Mouse (Mus musculus): ENCODE results near the gene Slc6a20a.
"Not testable (repeated sequence)": the region's sequence is repeated elsewhere in the genome, so short reads cannot be mapped to it uniquely, and the experiment has no call there.

Slc6a20a gene

DNA sequence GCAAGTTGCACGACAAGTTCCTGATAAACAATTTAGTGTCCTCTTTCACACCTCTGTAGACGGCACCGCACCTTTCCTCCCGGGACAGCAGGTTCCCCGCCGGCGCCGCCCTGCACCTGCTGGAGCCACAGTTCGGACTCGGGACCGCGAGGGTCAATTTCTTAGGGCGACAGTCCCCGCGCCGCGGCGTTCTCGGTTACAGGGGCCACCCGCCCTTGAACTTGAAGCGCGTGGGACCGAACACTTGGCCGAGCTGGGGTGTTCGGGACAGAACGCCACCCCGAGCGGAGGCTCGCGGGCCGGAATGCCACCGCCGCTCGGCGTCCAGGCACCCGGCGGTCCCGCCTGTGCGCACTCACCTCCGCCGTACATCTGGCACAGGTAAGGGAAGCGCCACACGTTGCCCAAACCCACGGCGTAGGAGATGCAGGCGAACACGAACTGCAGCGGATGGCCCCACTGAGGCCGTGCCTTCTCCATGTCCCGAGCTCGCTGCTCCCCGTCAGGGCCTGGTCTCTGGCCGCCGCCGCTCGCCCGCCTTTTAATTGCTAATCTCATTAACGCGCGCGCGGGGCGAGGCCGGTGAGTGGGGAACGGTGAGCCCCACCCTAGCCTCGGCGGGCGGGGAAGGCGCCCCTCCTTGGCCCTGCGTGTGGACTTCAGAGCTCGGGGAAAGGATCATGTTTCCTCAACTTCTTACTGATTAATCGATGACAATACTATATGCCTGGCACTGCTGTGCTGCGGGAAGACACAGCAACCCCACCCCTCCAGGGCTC, at the start of gene Slc6a20a, which contains the start of gene Ccr9:
Gene Slc6a20a (minus strand): TSS at position 559 of the 779 bp plus-strand sequence.
Gene Ccr9 (plus strand): TSS at position 113 of the 779 bp plus-strand sequence.
- DNase-seq (ENCODE audit: low read depth, low spot score), result peak; percentile 38

DNA sequence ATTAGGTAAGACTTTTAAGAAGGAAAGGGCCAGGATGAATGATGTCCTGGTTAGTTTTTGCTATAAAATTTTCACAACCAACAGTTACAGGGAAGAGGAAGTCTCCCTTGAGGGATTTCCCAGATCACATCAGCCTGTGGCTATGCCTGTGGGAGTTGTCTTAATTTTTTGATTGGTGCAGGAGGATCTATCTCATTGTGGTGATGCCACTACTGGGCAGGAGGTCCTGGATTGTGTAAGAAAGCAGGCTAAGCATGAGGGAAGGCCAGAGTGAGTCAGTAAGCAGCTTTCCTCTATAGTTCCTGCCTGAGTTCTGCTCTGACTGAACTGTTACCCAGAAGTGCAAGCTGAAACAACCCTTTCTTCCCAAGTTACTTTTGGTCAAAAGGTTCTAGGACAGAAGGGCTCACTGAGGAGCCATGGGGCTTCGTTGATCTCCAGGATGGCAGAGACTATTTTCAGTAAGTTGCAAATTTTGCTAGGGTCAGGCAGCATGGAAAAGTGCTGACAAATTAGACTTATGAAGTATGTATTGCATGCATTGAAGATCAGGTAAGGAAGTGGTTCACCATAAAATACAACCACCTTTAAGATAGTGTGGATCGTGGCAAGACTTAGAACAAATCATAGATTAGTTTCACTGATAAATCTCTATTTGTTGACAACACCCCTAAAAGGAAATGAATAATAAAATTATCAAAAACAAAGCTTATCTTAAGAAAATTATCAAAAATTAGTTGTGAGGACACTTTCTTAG, 44.2 kb upstream of the Slc6a20a start:
- peak; percentile 27 for DNase-seq (ENCODE audit: low read depth, low spot score)

DNA sequence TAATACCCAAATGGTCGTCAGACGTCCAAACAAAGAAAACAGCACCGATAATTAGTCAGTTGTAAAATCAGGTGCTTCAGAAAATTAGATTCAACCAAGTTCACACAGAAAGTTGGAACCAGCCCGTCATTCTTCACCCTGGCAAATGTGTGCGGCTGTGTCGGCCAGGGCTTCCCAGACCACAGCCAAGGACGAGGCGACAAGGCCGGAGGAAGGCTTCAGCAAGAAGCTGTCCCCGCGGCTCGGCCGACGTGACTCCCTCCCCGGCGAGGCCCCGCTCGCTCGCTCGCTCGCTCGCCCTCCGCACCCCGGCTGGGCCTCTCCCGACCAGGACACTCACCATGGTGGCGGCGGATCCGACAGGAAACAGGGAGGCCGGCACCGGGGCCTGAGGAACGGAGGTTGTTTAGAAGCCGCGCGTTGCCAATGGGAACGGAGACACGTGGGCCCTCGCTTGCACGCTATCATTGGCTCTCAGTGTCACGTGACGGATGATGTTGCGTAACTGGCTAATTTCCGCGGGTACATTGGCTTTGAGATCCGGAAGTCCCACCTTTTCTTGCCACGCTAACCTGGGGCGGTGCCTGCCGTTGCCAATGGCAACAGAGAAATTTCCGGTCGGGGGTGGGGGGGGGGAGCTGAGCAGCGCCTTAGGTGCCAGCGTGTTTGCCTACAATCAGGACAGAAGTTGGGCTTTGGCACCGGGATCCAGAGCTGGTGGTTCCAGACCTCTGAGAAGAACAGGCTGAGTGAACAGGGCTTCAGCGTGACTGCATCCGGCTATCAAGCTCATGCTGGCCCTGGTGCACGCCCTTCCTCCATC, 38.7 kb upstream of the Slc6a20a start, which contains the start of gene Lztfl1:
Gene Lztfl1 (minus strand): TSS at position 512 of the 823 bp plus-strand sequence.
- DNase-seq (ENCODE audit: low read depth, low spot score), result peak; percentile 99

DNA sequence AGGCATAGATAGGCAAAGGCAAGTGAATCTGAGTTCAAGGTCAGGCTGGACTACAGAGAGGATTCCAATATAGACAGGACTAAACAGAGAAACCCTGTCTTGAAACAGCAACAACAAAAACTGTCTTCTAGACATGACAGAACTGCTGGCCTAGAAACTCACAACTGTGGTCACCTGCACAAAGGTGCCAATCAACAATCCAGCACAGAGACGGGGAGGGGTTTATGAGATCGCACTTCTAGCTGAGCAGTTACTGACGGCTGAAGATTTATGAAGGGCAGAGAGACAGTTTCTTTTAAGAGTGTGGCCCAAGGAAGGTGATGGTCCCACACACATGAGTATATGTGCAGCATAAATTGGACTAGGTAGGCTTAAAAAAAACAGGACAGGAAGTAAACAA, 37.6 kb upstream of the Slc6a20a start:
- DNase-seq (ENCODE audit: low read depth, low spot score), result peak; percentile 38

DNA sequence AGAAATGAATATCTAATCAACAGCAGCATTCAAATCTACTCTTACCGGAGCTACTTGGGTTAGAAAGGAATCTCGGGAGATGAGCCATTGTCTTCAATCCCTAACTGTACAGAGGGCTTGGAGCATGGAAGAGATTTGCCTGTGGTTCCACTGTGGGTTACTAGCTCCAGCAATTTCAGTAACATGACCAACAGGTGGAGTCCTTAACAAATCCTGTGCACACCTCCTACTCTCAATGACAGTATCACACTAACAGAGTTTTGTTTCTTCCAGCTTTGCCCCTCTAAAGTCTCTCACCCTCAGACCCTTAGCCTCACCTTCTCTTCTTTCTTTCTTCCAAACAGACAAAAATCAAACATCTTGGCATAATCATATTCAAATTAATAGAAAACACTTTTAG, 34.4 kb upstream of the Slc6a20a start:
- peak; percentile 53 for DNase-seq (ENCODE audit: low read depth, low spot score)

DNA sequence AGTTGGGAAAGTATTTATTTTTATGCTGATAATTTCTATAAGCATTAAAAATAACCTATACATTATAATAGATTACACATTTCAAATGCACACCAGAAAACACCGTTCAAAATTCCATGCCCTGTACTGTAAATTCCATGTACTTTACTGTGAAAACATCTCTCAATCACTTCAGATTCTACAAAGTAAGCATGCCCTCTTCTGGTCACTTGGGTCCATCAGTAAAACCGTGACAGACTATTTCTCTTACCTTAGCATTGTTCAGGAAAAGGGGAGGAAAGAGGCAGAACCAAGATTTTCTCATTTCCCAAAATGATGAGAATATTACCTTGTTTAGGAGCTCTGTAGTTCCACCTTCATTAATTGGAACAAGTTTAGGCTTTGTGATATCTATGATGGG, 30.5 kb upstream of the Slc6a20a start:
- DNase-seq (ENCODE audit: low read depth, low spot score), result no peak

DNA sequence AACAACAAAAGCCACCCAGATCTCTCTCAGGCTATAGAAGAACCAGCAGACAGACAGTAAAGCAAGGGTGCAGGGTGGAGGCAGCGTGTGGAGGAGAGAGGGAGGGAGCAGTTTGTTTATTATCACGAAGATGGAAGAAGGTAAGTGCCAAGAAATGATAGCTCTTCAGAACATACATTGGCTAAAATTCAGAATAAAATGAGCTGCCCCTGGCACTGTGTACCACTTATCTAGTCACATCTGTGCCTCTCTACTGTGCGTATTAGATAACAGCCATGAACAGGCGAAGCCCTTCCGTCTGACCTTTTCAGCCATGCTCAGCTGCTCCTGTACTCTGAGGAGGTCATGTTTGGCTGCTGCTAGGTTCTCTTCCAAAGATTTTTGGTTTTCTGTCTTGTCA, 23.1 kb upstream of the Slc6a20a start:
- DNase-seq (ENCODE audit: low read depth, low spot score), result no peak

DNA sequence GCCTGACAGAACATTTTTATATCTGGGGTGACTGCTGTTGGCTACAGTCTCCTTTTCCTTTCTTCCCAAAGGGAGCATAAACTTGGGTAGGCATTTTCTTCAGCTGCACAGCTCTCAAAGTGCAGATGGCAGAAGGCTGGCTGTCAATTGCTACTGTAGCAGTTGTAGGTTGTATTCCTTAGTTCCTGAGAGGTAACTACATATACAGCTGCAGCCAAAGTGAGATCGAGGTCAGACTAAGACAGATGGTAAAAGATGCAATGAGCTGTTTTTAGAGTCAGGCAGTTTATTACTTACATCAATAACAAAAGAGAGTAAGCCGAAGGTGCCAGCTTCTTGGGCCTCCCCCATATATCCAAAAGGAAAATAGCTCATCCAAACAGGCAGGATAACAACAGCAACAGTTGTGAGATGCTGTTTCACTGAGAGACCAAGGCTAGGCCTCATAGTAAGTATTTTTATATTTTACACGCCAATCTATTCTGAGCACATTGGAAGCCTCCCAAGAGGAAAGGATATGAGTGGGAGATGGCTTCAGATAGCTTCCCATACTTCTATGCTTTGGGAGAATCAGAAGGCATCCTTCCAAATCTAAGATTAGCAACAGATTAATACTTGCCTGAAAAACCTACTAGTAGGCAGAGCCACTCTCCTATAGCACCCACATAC, 17.1 kb upstream of the Slc6a20a start:
- no peak for DNase-seq (ENCODE audit: low read depth, low spot score)

DNA sequence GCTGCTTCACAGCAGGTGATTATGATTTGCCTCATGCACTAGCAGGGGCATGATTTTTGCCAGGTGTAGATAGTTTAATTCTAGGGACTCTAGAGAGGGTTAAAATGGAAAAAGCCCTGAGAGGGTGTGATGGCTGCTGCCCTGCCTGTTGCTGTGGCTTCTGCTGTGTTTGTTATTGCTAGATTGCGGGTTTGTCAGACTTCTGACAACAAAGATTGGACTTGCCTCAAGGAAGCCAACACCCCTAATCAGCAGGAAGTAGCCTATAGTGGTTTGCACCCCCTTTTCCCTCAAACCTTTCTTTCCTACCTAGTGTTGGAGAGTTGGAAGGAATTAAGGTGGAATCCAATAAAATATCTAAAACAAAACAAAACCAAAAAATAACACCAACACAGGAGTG, 9.5 kb upstream of the Slc6a20a start:
- no peak for DNase-seq (ENCODE audit: low read depth, low spot score)

DNA sequence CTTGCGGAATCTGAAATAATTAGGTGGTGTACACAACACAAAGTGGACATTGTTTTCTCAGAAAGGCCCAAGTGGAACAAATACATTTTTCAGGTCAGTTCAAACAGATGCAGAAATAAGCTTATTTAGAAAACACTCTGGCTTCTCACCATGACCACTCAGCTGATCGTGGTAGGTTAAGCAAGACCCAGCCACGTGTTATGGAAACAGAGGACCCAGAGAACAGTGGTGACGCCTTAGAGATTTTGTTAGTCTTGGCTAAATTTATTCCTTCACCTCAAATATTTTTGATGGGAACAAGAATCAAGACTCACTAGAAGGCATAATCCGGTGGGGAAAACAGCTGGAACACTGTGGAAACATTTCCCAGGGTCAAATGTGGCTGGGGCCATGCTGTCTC, 7.5 kb upstream of the Slc6a20a start:
- DNase-seq (ENCODE audit: low read depth, low spot score), result no peak

DNA sequence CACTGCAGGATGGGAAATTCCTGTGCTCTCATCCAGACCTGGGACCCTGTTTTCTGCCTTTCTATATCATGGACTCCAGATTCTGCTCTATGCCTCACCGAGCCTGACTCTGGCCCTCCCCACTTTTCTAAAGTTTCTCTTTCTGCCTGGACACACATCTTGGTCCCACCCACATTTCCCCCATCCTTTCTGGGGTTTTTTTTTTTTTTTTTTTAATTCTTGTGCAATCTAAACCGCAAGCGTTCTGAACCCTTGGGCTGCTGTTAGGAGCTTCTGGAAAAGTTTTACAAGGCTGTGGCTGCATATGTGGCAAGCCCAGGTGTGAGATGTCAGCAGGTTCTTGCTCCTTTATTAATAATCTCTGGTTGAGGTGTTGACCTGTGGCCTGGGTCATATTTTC, 5.0 kb upstream of the Slc6a20a start:
- no peak for DNase-seq (ENCODE audit: low read depth, low spot score)

DNA sequence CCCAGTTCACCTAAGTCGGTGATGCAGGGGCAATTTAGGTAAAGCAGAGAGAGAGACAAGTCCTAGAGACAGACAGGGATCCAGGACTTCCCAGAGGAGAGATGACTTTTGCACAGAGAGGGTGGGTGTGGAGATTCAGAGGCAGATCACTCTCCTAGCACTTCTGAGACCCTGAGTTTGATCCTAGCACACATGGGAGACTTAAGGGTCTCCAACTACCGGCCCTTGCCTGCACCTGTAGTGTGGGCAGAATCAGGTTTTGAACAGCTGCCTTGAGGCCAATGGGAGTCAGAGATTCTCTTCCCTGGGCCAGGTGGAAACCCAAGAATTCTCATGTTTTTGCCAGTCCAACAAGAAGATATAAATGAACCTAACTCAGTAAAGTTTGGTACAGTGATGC, 513 bp upstream of the Slc6a20a start:
- no peak for DNase-seq (ENCODE audit: low read depth, low spot score)

DNA sequence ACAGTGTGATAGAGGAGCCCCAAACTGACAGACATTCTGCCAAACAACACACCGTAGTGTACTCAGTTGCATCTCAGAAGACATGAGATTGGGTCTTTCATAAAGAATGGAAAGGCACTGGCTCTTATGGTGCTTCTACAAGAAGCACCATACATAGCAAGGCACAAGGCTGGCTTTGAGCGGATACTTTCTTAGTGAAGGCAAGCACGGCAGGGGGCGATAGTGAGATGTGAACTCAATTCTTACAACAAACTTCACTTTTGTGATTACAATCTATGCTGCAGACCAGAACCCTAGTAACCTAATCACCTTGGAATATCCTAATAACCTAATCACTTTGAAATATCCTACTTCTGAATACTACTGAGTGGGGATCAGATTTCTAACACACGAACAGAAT, 13.0 kb downstream of the Slc6a20a start:
- DNase-seq (ENCODE audit: low read depth, low spot score), result peak; percentile 83

DNA sequence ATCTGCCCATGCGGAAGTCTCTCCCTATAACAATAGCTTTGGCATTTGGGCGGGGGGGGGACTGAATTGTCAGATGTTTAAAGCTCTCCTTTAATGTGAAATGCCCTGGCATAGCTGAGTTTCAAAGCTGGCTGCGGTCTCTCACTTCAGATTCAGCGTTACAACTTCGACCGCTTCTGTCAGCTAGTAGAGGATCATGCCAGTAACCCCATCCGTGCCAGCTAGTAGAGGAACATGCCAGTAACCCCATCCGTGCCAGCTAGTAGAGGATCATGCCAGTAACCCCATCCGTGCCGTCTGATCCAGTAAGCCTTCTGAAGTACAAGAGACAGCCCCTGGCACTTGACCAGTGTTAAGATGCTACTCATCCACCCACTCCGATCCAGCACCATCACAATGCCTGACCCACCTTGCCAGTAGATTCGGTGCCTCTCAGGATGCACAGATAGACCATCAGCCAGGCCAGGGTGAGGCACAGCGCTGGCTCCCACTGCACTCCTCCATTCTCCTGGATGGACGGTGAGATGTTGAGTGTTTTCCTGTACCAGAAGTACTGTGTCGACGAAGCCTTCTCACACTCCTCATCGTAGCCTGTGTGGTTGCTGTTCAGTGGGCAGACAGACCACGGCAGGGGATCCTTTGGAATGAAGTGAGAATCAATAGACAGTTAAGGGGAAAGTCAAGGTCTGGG, 18.6 kb downstream of the Slc6a20a start:
- DNase-seq (ENCODE audit: low read depth, low spot score), result not testable (repeated sequence)

DNA sequence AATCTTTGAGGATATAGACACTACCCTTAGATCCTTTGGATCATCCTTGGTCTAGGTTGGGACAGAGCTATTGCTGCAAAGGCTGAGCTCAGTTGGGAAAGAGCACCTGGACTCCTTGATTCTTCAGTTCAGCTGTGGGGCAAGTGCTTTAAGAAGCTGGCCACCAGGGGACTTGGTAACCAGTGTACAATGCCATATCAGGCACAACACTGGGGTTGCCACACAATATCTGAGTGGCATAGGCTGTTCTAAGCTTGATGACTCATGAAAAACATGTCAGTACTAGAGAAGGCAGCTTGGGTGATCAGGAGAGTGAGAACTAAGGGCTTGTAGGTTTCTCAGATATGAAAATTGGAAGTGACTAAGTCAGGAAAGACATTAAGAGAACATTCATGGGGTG, 19.7 kb downstream of the Slc6a20a start:
- no peak for DNase-seq (ENCODE audit: low read depth, low spot score)

DNA sequence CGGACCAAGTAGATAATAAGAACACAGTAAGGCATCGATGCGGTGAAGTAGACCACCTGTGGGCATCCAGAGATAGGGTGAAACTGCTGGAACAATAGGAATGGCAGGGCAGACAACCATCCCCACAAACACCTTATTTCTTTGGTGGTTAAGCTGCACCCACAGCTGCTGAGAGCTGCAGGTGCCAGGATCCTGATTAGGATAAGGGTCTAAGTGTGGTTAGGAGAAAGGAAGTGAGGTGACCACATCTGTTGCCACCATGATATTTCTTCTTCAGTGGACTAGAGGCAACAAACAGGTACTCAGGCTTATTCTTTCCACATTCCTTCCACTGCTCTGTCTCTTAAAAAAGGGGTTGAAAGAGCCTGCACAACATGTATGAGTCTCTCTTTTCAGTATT, 21.2 kb downstream of the Slc6a20a start:
- no peak for DNase-seq (ENCODE audit: low read depth, low spot score)

DNA sequence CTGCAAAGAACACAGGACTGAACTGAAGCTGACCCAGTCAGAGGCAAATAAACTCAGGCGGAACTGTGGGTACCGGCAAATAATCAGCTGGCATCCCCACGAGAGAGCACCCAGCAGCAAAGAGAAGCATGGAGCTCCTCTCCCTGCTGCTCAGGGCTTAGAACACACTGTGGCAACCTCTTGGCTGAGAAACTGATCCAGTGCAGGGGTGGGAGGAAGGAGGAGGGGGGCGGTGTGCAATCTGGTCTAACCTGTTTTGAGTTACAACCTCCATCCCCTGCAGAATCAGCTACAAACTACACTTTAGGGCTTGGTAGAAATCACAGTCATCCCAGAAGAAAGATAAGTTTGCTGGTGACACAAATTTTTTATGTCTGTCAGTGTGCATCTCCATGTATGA, 27.3 kb downstream of the Slc6a20a start:
- no peak for DNase-seq (ENCODE audit: low read depth, low spot score)

DNA sequence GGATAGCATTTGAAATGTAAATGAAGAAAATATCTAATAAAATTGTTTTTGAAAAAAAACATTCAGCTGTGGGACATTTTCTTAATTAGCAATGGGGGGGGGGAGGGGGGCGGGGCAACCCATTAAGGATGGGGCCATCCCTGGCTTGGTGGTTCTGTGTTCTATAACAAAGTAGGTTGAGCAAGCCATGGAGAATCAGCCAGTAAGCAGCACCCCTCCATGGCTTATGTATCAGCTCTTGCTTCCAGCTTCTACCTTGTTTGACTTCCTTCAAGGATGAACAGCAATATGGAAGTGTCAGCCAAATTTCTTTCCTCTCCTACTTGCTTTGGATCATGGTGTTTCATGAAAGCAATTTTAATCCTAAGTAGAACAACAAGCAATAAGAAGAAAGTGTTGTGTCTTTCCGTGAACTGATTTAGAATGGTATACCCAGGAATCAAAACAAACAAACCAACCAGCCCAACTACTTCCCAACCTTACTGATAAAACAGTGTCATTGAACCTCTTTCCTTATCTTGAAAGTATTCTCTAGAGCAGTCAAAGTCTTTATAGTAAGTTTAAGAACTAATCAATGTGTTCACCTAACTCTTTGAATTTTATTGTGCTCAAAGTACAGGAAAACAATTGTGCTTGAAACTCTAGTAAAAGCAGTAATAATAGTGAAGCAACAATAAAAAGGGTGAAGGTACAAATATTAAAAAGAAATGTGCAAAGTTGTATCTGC, 28.7 kb downstream of the Slc6a20a start:
- no peak for DNase-seq (ENCODE audit: low read depth, low spot score)

DNA sequence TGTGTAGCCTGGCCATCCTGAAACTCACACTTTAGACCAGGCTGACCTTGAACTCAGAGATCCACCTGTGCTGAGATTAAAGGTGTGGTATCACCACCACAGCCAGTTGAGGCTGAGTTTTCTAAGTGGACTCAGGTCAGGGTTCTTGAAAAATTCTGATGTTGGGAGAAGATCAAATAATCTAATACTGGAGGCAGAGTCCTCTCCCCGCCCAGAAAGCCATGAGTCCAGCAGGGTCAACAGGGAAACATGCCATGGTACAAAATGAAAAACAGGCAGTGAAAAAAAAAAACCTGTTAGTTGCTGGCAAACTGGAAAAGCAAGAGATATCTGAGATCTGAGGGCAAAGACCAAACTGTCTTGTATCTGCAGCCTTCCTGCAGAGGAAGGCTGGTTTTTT, 38.6 kb downstream of the Slc6a20a start:
- DNase-seq (ENCODE audit: low read depth, low spot score), result no peak

DNA sequence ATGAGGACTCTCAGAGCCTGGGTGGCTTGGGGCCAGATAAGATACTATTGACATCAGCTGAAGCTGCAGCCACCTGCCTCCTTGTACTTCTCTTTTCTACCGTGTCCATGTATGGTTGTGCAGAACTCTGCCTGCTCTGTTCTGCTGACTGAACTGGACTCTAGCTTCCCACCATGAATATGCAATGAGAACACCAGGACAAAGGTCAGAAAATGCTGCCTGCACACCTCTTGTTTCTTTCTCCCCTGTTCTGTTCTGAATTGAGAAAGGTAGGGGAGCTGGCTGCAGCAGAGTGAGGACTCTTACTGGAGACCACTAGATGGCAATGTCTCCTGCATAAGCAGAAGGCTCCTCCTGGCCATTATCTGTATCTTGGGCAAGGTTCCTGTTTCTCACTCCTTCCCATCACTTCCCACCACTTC, 40.0 kb downstream of the Slc6a20a start:
- peak; percentile 56 for DNase-seq (ENCODE audit: low read depth, low spot score)

Measured in CD4-positive, CD25-positive, alpha-beta regulatory T cell, adult 2 months (primary cell).